Mouse (Mus musculus): ENCODE measurements around the gene Ap4b1. TPM values are rescaled to one million over a fixed set of nuclear protein-coding genes. Genes with fewer than 3 reads are reported as not detected.
"Not testable (repeated sequence)": the region's sequence is repeated elsewhere in the genome, so short reads cannot be mapped to it uniquely, and the experiment has no call there.

The Ap4b1 gene
- polyA plus RNA-seq, 1 experiment from 2014 or later: 5.2 TPM

- H3K79me2 ChIP-seq (ENCODE audit: inconsistent target); H3K36me3 ChIP-seq (ENCODE audit: inconsistent target); H3K4me3 ChIP-seq (ENCODE audit: inconsistent target); H3K27ac ChIP-seq: not testable (repeated sequence)
- 14% methylated on average over 1 of the region's 1 CpGs for WGBS (ENCODE audit: missing documents)
Measured at GRCm38 (mm10) chr3:103830681-103831080, 21.4 kb downstream of the Ap4b1 start.

GRCm38 (mm10) chr3:103831146-103831545 is 21.8 kb downstream of the Ap4b1 start:
- 98% methylated on average over 7 of the region's 7 CpGs for WGBS (ENCODE audit: missing documents)
- Histone ChIP-seq H3K4me3 (ENCODE audit: inconsistent target) (no peak overlapping the region), H3K79me2 (ENCODE audit: inconsistent target) (no peaks in the 10 kb centered on the region), H3K36me3 (ENCODE audit: inconsistent target) (no peaks in the 10 kb centered on the region), H3K27ac (no peak overlapping the region)

- H3K4me3 ChIP-seq (ENCODE audit: inconsistent target): no peak within 1 kb of the TSS
- no peaks in the 10 kb centered on the region for H3K36me3 ChIP-seq (ENCODE audit: inconsistent target)
- H3K79me2 ChIP-seq (ENCODE audit: inconsistent target): no peaks in the 10 kb centered on the region
- no peak within 1 kb of the TSS for H3K27ac ChIP-seq
Measured at GRCm38 (mm10) chr3:103832426-103832825, 23.1 kb downstream of the Ap4b1 start, which contains the start of gene Bcl2l15. Gene Bcl2l15 (plus strand): TSS chr3:103832601.

GRCm38 (mm10) chr3:103834001-103834400 is 24.7 kb downstream of the Ap4b1 start:
- no peaks in the 10 kb centered on the region for H3K36me3 ChIP-seq (ENCODE audit: inconsistent target)
- H3K4me3 ChIP-seq (ENCODE audit: inconsistent target): no peak overlapping the region
- WGBS (ENCODE audit: missing documents): 89% methylated on average over 2 of the region's 2 CpGs
- no peak overlapping the region for H3K27ac ChIP-seq
- no peaks in the 10 kb centered on the region for H3K79me2 ChIP-seq (ENCODE audit: inconsistent target)

- no peaks in the 10 kb centered on the region for H3K79me2 ChIP-seq (ENCODE audit: inconsistent target)
- 85% methylated on average over 6 of the region's 6 CpGs for WGBS (ENCODE audit: missing documents)
- no peaks in the 10 kb centered on the region for H3K36me3 ChIP-seq (ENCODE audit: inconsistent target)
- no peak overlapping the region for H3K27ac ChIP-seq
- no peak overlapping the region for H3K4me3 ChIP-seq (ENCODE audit: inconsistent target)
Measured at GRCm38 (mm10) chr3:103835272-103835950, 26.1 kb downstream of the Ap4b1 start.

- Histone ChIP-seq H3K36me3 (ENCODE audit: inconsistent target) (no peaks in the 10 kb centered on the region), H3K4me3 (ENCODE audit: inconsistent target) (no peak overlapping the region), H3K27ac (no peak overlapping the region), H3K79me2 (ENCODE audit: inconsistent target) (no peaks in the 10 kb centered on the region)
- WGBS (ENCODE audit: missing documents): 75% methylated on average over 10 of the region's 10 CpGs
Measured at GRCm38 (mm10) chr3:103835951-103836310, 26.6 kb downstream of the Ap4b1 start.

- Histone ChIP-seq H3K27ac (no peak overlapping the region), H3K36me3 (ENCODE audit: inconsistent target) (no peaks in the 10 kb centered on the region), H3K79me2 (ENCODE audit: inconsistent target) (no peaks in the 10 kb centered on the region), H3K4me3 (ENCODE audit: inconsistent target) (no peak overlapping the region)
- 98% methylated on average over 5 of the region's 5 CpGs for WGBS (ENCODE audit: missing documents)
Measured at GRCm38 (mm10) chr3:103836453-103836852, 27.1 kb downstream of the Ap4b1 start.

- Histone ChIP-seq H3K36me3 (ENCODE audit: inconsistent target) (no peaks in the 10 kb centered on the region), H3K79me2 (ENCODE audit: inconsistent target) (no peaks in the 10 kb centered on the region), H3K4me3 (ENCODE audit: inconsistent target) (no peak overlapping the region), H3K27ac (no peak overlapping the region)
- WGBS (ENCODE audit: missing documents): 94% methylated on average over 6 of the region's 6 CpGs
Measured at GRCm38 (mm10) chr3:103839711-103840110, 30.4 kb downstream of the Ap4b1 start.

GRCm38 (mm10) chr3:103840195-103840594 is 30.9 kb downstream of the Ap4b1 start:
- H3K36me3 ChIP-seq (ENCODE audit: inconsistent target); H3K4me3 ChIP-seq (ENCODE audit: inconsistent target); H3K27ac ChIP-seq; H3K79me2 ChIP-seq (ENCODE audit: inconsistent target): not testable (repeated sequence)
- WGBS (ENCODE audit: missing documents): 88% methylated on average over 3 of the region's 3 CpGs

- not testable (repeated sequence) for H3K27ac ChIP-seq; H3K4me3 ChIP-seq (ENCODE audit: inconsistent target); H3K36me3 ChIP-seq (ENCODE audit: inconsistent target); H3K79me2 ChIP-seq (ENCODE audit: inconsistent target)
- 52% methylated on average over 6 of the region's 7 CpGs for WGBS (ENCODE audit: missing documents)
Measured at GRCm38 (mm10) chr3:103840946-103841345, 31.6 kb downstream of the Ap4b1 start.

GRCm38 (mm10) chr3:103850644-103851363 is 41.5 kb downstream of the Ap4b1 start:
- Histone ChIP-seq H3K36me3 (ENCODE audit: inconsistent target) (no peaks in the 10 kb centered on the region), H3K79me2 (ENCODE audit: inconsistent target) (no peaks in the 10 kb centered on the region), H3K27ac (no peak overlapping the region), H3K4me3 (ENCODE audit: inconsistent target) (no peak overlapping the region)
- 70% methylated on average over 9 of the region's 9 CpGs for WGBS (ENCODE audit: missing documents)

GRCm38 (mm10) chr3:103851481-103851880 is 42.2 kb downstream of the Ap4b1 start:
- H3K79me2 ChIP-seq (ENCODE audit: inconsistent target): no peaks in the 10 kb centered on the region
- WGBS (ENCODE audit: missing documents): 93% methylated on average over 6 of the region's 6 CpGs
- no peak overlapping the region for H3K4me3 ChIP-seq (ENCODE audit: inconsistent target)
- H3K27ac ChIP-seq: no peak overlapping the region
- no peaks in the 10 kb centered on the region for H3K36me3 ChIP-seq (ENCODE audit: inconsistent target)

- Histone ChIP-seq H3K4me3 (ENCODE audit: inconsistent target) (no peak overlapping the region), H3K79me2 (ENCODE audit: inconsistent target) (no peaks in the 10 kb centered on the region), H3K27ac (no peak overlapping the region), H3K36me3 (ENCODE audit: inconsistent target) (no peaks in the 10 kb centered on the region)
- WGBS (ENCODE audit: missing documents): 90% methylated on average over 8 of the region's 8 CpGs
Measured at GRCm38 (mm10) chr3:103851882-103852281, 42.6 kb downstream of the Ap4b1 start.

- H3K79me2 ChIP-seq (ENCODE audit: inconsistent target): no peaks in the 10 kb centered on the region
- no peak overlapping the region for H3K4me3 ChIP-seq (ENCODE audit: inconsistent target)
- 30% methylated on average over 3 of the region's 3 CpGs for WGBS (ENCODE audit: missing documents)
- H3K36me3 ChIP-seq (ENCODE audit: inconsistent target): no peaks in the 10 kb centered on the region
- peak overlapping the region; percentile 35 for H3K27ac ChIP-seq
Measured at GRCm38 (mm10) chr3:103852565-103853299, 43.4 kb downstream of the Ap4b1 start.

- 96% methylated on average over 8 of the region's 8 CpGs for WGBS (ENCODE audit: missing documents)
- Histone ChIP-seq H3K4me3 (ENCODE audit: inconsistent target) (no peak overlapping the region), H3K36me3 (ENCODE audit: inconsistent target) (no peaks in the 10 kb centered on the region), H3K79me2 (ENCODE audit: inconsistent target) (no peaks in the 10 kb centered on the region), H3K27ac (no peak overlapping the region)
Measured at GRCm38 (mm10) chr3:103853804-103854203, 44.5 kb downstream of the Ap4b1 start.

Data from macrophage (primary cell).